Mouse (Mus musculus) layer of hippocampus, adult 2 months (tissue): ENCODE results near the gene Pdcd1lg2. TPM values are rescaled to one million over a fixed set of nuclear protein-coding genes. Genes with fewer than 3 reads are reported as not detected.

Experiments used
- DNase-seq, 2 experiments: peaks; one replicate each; pipeline ENCODE4 v3.0.0; 2022; ENCODE audit warnings: low spot score in 2 of 2
- H3K27ac ChIP-seq: fragments of 200-600 bp; 2 replicates; pipeline ENCODE4 v1.8.1; 2022
- H3K4me3 ChIP-seq: fragments of 200-600 bp; 2 replicates; pipeline ENCODE4 v1.8.1; 2022; ENCODE audit warnings: mild to moderate bottlenecking
- CTCF ChIP-seq: fragments of 200-600 bp; conservative IDR thresholded peaks from 2 replicates; pipeline ENCODE4 v1.8.1; 2022; ENCODE audit warnings: antibody characterized with exemption, mild to moderate bottlenecking, moderate library complexity
- total RNA-seq, 2 experiments: library from RNA; stranded (reverse); gene quantifications; 2 replicates each; pipeline ENCODE4 v1.2.3; 2021

Pdcd1lg2 gene
- total RNA-seq, 2 experiments from 2014 or later, result not detected

DNA sequence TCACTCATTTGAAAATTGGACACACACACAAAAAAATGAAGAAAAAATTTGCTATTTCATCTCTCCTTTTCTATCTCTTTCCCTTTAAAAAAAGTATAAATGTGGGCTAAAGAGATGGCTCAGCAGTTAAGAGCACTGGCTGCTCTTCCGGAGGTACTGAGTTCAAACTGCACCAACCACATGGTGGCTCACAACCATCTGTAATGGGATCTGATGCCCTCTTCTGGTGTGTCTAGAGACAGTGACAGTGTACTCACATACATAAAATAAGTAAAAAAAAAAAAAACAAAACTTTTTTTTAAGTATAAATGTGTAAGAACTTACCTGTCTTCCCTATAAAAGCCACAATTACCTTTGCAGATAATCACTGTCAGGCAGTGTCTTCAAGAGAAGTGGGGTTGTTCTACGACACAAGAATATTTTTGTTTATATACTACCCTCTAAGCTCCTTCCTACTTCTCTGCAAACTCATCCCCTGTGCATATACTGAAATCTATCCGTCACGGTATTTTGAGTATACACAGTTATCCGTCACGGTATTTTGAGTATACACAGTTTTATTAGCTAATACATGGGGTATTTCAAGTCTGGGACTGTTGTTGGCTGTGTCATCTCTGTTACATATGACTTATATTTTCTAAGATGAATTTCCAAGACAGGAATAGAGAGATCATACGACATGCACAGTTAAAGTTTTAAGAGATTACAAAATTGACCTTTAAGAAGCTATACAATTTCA is 40.0 kb upstream of the Pdcd1lg2 start:
- TF ChIP-seq CTCF, result peak; percentile 35

GRCm38 (mm10) chr19:29371284-29372081 is 39.2 kb upstream of the Pdcd1lg2 start:
- DNase-seq, result no peak
- H3K4me3 ChIP-seq, result peak overlapping the region; percentile 44
- TF ChIP-seq CTCF, result no peak
- H3K27ac ChIP-seq, result peak overlapping the region; percentile 58

More for the DNA sequence above, 40.0 kb upstream of the Pdcd1lg2 start:
- no peak for DNase-seq
- H3K27ac ChIP-seq, result no peak overlapping the region
- no peak overlapping the region for H3K4me3 ChIP-seq

- peak overlapping the region; percentile 44 for H3K4me3 ChIP-seq
- DNase-seq, result peak; percentile 35 to 64
- peak overlapping the region; percentile 58 for H3K27ac ChIP-seq
- TF ChIP-seq CTCF, result no peak
Observed at GRCm38 (mm10) chr19:29372138-29372537, 38.6 kb upstream of the Pdcd1lg2 start.

DNA sequence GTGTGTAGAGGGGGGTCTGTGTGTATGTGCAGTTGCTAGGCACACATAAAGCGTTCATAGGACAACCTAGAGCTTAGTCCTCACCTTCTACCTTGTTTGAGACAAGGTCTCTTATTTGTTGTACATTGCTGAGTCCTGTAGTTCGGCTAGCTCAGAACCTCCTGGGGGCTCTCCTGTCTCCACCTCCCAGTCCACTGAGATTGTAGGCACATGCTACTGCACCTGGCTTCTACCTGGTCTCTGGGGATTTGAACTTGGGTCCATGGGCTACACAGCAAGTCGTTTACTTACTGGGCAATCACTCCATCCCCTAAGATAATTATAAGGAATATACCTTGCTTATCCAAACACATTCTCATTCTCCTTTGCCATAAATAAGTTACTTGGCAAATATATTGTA is 38.1 kb upstream of the Pdcd1lg2 start:
- peak overlapping the region; percentile 58 for H3K27ac ChIP-seq
- TF ChIP-seq CTCF, result no peak
- no peak overlapping the region for H3K4me3 ChIP-seq
- DNase-seq, result no peak

DNA sequence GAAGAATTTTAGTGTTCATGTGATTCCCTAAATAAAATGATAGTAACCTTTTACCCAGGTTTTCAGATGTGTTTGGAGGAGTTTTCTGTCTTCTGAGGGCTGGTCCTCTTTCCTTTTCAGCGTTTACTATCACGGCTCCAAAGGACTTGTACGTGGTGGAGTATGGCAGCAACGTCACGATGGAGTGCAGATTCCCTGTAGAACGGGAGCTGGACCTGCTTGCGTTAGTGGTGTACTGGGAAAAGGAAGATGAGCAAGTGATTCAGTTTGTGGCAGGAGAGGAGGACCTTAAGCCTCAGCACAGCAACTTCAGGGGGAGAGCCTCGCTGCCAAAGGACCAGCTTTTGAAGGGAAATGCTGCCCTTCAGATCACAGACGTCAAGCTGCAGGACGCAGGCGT is 37.3 kb upstream of the Pdcd1lg2 start:
- TF ChIP-seq CTCF, result no peak
- Histone ChIP-seq H3K4me3 (peak overlapping the region; percentile 30; the same call in 1 of the 2 replicates), H3K27ac (no peak overlapping the region)
- no peak for DNase-seq

DNA sequence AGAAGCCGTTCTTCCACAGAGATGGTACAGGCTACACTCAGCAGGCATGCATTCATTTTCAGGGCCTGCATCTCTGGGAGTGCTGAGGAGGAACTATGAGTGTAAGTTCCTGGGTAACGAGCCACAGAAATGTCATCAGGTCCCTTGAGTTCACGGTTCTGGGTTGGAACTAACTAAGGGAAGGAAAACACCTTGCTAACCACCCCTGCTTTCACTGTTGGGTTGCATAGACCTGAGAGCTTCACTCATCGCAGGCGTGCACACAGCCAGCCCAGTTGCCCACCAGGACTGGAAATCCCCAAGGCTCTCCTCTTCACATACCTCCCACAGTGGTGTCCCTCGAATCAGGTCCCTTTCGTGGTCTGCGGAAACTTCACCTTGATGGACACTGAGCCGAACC is 35.8 kb upstream of the Pdcd1lg2 start:
- H3K27ac ChIP-seq, result no peak overlapping the region
- no peak overlapping the region for H3K4me3 ChIP-seq
- no peak for TF ChIP-seq CTCF
- no peak for DNase-seq

GRCm38 (mm10) chr19:29376382-29376781 is 34.3 kb upstream of the Pdcd1lg2 start:
- no peak overlapping the region for H3K4me3 ChIP-seq
- no peak for DNase-seq
- TF ChIP-seq CTCF, result no peak
- no peak overlapping the region for H3K27ac ChIP-seq

- Histone ChIP-seq H3K4me3 (no peak overlapping the region), H3K27ac (no peak overlapping the region)
- no peak for TF ChIP-seq CTCF
- DNase-seq, result no peak
Observed at GRCm38 (mm10) chr19:29379839-29380603, 30.7 kb upstream of the Pdcd1lg2 start.

DNA sequence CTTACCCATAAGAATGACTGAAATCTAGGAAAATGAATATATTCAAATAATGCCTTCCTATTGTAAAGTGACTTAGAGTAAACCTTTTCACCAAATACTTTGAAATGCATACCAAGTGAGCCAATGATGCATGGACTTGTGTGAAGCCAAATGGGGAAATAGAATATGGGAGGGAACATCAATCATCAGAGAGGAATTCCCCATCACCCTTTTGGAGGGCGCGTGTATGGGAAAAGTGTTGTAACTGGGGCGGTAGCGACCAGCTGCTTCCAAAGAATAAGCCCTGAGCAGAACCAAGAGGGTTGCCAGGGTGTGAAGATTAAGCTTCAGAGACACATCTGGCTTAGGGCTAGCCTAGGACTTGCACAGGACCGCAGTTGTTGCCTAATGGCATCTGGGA is 27.4 kb upstream of the Pdcd1lg2 start:
- Histone ChIP-seq H3K4me3 (no peak overlapping the region), H3K27ac (no peak overlapping the region)
- no peak for DNase-seq
- TF ChIP-seq CTCF, result no peak

DNA sequence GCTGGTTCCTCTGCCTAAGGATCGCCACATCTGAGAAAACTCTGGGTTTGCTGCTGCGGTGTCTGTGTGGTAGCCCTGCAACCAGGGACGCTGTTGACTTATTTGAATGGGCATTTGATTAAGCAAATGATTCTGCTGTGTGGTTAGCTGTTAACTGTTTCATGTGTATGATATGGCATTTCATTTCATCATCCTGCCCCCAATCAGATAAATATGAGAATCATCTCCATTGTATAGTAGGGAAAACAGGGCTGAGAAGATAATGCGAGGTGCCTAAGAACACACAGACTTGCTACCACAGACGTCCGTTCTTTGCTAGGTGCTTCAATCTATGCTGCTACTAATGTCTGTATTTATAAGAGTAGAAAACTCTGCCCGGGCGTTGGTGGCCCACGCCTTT is 26.3 kb upstream of the Pdcd1lg2 start:
- TF ChIP-seq CTCF, result no peak
- Histone ChIP-seq H3K27ac (no peak overlapping the region), H3K4me3 (no peak overlapping the region)
- DNase-seq, result no peak

GRCm38 (mm10) chr19:29384994-29385393 is 25.7 kb upstream of the Pdcd1lg2 start:
- no peak overlapping the region for H3K27ac ChIP-seq
- H3K4me3 ChIP-seq, result no peak overlapping the region
- TF ChIP-seq CTCF, result no peak
- DNase-seq, result no peak

DNA sequence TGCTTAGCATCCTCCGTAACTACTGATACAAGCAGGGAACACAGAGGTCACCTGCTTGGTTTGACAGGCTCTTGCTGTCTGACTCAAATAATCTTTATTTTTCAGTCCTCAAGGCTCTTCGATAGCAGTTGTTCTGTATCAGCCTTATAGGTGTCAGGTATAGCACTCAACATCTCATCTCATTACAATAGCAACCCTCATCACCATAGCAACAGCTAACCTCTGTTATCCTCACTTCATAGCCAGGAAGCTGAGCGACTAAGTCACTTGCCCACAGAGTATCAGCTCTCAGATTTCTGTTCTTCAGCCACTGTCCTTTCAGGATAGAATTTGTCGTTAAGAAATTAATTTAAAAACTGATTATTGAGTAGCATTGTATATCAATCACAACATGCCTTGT is 24.9 kb upstream of the Pdcd1lg2 start:
- Histone ChIP-seq H3K27ac (no peak overlapping the region), H3K4me3 (no peak overlapping the region)
- TF ChIP-seq CTCF, result no peak
- no peak for DNase-seq

DNA sequence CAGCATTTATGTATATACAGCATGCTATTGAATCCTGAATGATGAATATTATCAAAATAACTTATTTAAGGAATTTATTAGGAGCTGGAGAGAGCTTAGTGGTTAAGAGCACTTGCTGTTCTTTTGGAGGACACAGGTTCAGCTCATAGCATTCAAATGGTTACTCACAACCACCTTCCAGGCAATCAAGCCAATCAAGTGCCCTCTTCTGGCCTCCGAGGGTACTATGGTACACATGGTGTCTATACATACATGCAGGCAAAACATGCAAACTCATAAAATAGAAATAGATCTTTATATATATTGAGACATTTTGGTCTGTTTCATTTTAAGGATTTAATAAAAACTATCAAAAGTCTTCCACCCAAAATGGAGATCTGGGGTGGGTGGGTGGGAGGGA is 21.9 kb upstream of the Pdcd1lg2 start:
- no peak for DNase-seq
- TF ChIP-seq CTCF, result no peak
- H3K4me3 ChIP-seq, result no peak overlapping the region
- H3K27ac ChIP-seq, result no peak overlapping the region
